Mouse (Mus musculus) myocyte (in vitro differentiated cells): ENCODE data around the gene Sppl2b.

ENCODE experiments used
- CEBPB ChIP-seq: IDR thresholded peaks from 2 replicates; pipeline ENCODE4 v1.6.1; 2011; ENCODE audit warnings: mild to moderate bottlenecking, moderate library complexity; ENCODE audit not compliant: poor library complexity, insufficient read depth, severe bottlenecking
- E2F4 ChIP-seq: IDR thresholded peaks from one replicate; pipeline ENCODE4 v1.6.1; 2011; ENCODE audit warnings: mild to moderate bottlenecking, control low read depth, moderate library complexity; ENCODE audit not compliant: insufficient read depth
- MAX ChIP-seq: IDR thresholded peaks from one replicate; pipeline ENCODE4 v1.6.1; 2011; ENCODE audit warnings: low read depth, mild to moderate bottlenecking, control low read depth
- MYOD1 ChIP-seq, 3 experiments: IDR thresholded peaks; one replicate each; pipeline ENCODE4 v1.6.1; 2011; ENCODE audit warnings: control low read depth in 2 of 3, low read depth in 2 of 3, mild to moderate bottlenecking in 2 of 3, moderate library complexity in 1 of 3; ENCODE audit not compliant: insufficient read length in 2 of 3, control insufficient read depth in 1 of 3
- MYOG ChIP-seq, 3 experiments: IDR thresholded peaks; one replicate each; pipeline ENCODE4 v1.6.1; 2011; ENCODE audit warnings: control low read depth in 2 of 3, low read depth in 2 of 3, mild to moderate bottlenecking in 2 of 3; ENCODE audit not compliant: insufficient read length in 2 of 3, control insufficient read depth in 1 of 3, insufficient read depth in 1 of 3
- POLR2A ChIP-seq: IDR thresholded peaks from one replicate; pipeline ENCODE4 v1.6.1; 2011; ENCODE audit warnings: low read depth, mild to moderate bottlenecking, control low read depth, moderate library complexity; ENCODE audit not compliant: insufficient read length
- POLR2AphosphoS2 ChIP-seq: IDR thresholded peaks from one replicate; pipeline ENCODE4 v1.6.1; 2011; ENCODE audit warnings: low read depth, control low read depth; ENCODE audit not compliant: insufficient read length
- REST ChIP-seq: IDR thresholded peaks from one replicate; pipeline ENCODE4 v1.6.1; 2011; ENCODE audit warnings: mild to moderate bottlenecking, control low read depth, moderate library complexity; ENCODE audit not compliant: insufficient read depth, insufficient read length
- TCF12 ChIP-seq: IDR thresholded peaks from one replicate; pipeline ENCODE4 v1.6.1; 2011; ENCODE audit warnings: mild to moderate bottlenecking, control low read depth; ENCODE audit not compliant: poor library complexity, insufficient read depth, severe bottlenecking
- USF1 ChIP-seq: IDR thresholded peaks from one replicate; pipeline ENCODE4 v1.6.1; 2011; ENCODE audit warnings: low read depth, mild to moderate bottlenecking, control low read depth, moderate library complexity

DNA sequence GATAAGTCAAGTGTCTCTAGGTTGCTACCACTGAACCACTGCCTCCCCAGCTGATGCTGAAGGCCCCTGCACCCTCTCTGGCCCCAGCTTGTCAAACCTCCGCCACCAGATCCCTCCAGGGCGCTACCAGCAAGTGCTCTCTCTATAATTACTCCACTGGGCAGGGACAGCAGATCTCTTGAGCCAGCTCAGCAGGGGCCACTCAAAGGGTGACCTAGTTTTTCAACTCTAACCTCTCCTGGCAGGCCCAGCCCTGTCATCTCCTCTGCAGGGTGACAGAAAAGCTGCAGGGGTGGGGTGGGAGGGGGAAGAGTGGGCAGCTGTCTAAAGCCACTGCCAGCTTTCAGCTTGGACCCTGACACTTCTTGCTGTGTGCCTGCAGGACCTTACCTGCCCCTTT, 17.2 kb upstream of the Sppl2b start:
- TF ChIP-seq POLR2A (no peak), MYOD1 (IDR thresholded peaks at IDR 0.05; ENCODE audit: control insufficient read depth in 1 of 3, insufficient read length in 2 of 3, low read depth in 2 of 3) (no peak), MYOG (IDR thresholded peaks at IDR 0.05; ENCODE audit: control insufficient read depth in 1 of 3, insufficient read depth in 1 of 3, insufficient read length in 2 of 3, low read depth in 2 of 3) (no peak), E2F4 (no peak), USF1 (no peak), TCF12 (no peak), MAX (no peak), REST (no peak), POLR2AphosphoS2 (no peak), CEBPB (no peak)
